Mouse (Mus musculus): ENCODE measurements around the gene Slc38a4. TPM values are rescaled to one million over a fixed set of nuclear protein-coding genes. Genes with fewer than 3 reads are reported as not detected.

Gene Slc38a4
- polyA plus RNA-seq, 2 experiments, result 24.4 to 52.7 TPM

- H3K36me3 ChIP-seq (replicated peaks; ENCODE audit: control insufficient read depth, insufficient read depth, low read depth), result no peaks in the 10 kb centered on the region
- peaks cover 0 to 11% of the 10 kb centered on the region in 2 experiments; a peak in 2 of 4 replicates for H3K4me1 ChIP-seq (replicated peaks; ENCODE audit: control insufficient read depth in 2 of 2, insufficient read depth in 2 of 2, low read length in 1 of 2)
- ATAC-seq (ENCODE audit: insufficient read depth), result no peak
- H3K4me2 ChIP-seq (ENCODE audit: low read depth), result no peak overlapping the region
- TF ChIP-seq EP300 (IDR thresholded peaks at IDR 0.05; ENCODE audit: low read depth), result no peak
- TF ChIP-seq CTCF (IDR thresholded peaks at IDR 0.05; ENCODE audit: low read depth), result no peak
- H3K9ac ChIP-seq (replicated peaks), result no peak overlapping the region
- H3K27me3 ChIP-seq (ENCODE audit: control insufficient read depth, insufficient read depth, low read length), result peaks cover 7% of the 10 kb centered on the region
- no peak overlapping the region for H3K27ac ChIP-seq
- H3K9me3 ChIP-seq (ENCODE audit: control insufficient read depth, low read length), result no peaks in the 10 kb centered on the region; the same call in 1 of the 2 replicates
- DNase-seq (ENCODE audit: low read depth in 3 of 3, low spot score in 3 of 3), result no peak
- 63% methylated on average over 10 of the region's 10 CpGs for WGBS (ENCODE audit: insufficient replicate concordance)
- no peak overlapping the region for H3K4me3 ChIP-seq (ENCODE audit: insufficient read depth in 1 of 2, low read depth in 2 of 2, low read length in 2 of 2)
These were observed 5.7 kb downstream of the Slc38a4 start for GRCm38 (mm10) chr15:97050011-97050410.

- WGBS (ENCODE audit: insufficient replicate concordance), result 62% methylated on average over 11 of the region's 11 CpGs
- TF ChIP-seq CTCF (IDR thresholded peaks at IDR 0.05; ENCODE audit: low read depth), result no peak
- no peak for TF ChIP-seq EP300 (IDR thresholded peaks at IDR 0.05; ENCODE audit: low read depth)
- Histone ChIP-seq H3K4me3 (ENCODE audit: insufficient read depth in 1 of 2, low read depth in 2 of 2, low read length in 2 of 2) (no peak overlapping the region), H3K4me2 (ENCODE audit: low read depth) (no peak overlapping the region), H3K36me3 (replicated peaks; ENCODE audit: control insufficient read depth, insufficient read depth, low read depth) (no peaks in the 10 kb centered on the region), H3K9me3 (ENCODE audit: control insufficient read depth, low read length) (no peaks in the 10 kb centered on the region), H3K9ac (replicated peaks) (no peak overlapping the region), H3K27ac (no peak overlapping the region), H3K27me3 (ENCODE audit: control insufficient read depth, insufficient read depth, low read length) (peaks cover under 1% of the 10 kb centered on the region), H3K4me1 (replicated peaks; ENCODE audit: control insufficient read depth in 2 of 2, insufficient read depth in 2 of 2, low read length in 1 of 2) (peaks cover 0 to 11% of the 10 kb centered on the region in 2 experiments; a peak in 2 of 4 replicates)
- no peak for ATAC-seq (ENCODE audit: insufficient read depth)
- no peak for DNase-seq (ENCODE audit: low read depth in 3 of 3, low spot score in 3 of 3)
These were observed 6.4 kb downstream of the Slc38a4 start for GRCm38 (mm10) chr15:97049281-97049841.

- peaks cover 0 to 13% of the 10 kb centered on the region in 2 experiments; a peak in 2 of 4 replicates for H3K4me1 ChIP-seq (replicated peaks; ENCODE audit: control insufficient read depth in 2 of 2, insufficient read depth in 2 of 2, low read length in 1 of 2)
- H3K27ac ChIP-seq, result no peak overlapping the region
- H3K4me2 ChIP-seq (ENCODE audit: low read depth), result no peak overlapping the region
- no peak overlapping the region for H3K4me3 ChIP-seq (ENCODE audit: insufficient read depth in 1 of 2, low read depth in 2 of 2, low read length in 2 of 2)
- TF ChIP-seq EP300 (IDR thresholded peaks at IDR 0.05; ENCODE audit: low read depth) (no peak), CTCF (IDR thresholded peaks at IDR 0.05; ENCODE audit: low read depth) (no peak)
- WGBS (ENCODE audit: insufficient replicate concordance), result 52% methylated on average over 5 of the region's 5 CpGs
- H3K9ac ChIP-seq (replicated peaks), result no peak overlapping the region
- no peak for DNase-seq (ENCODE audit: low read depth in 3 of 3, low spot score in 3 of 3)
- H3K27me3 ChIP-seq (ENCODE audit: control insufficient read depth, insufficient read depth, low read length), result no peaks in the 10 kb centered on the region
- ATAC-seq (ENCODE audit: insufficient read depth), result no peak
- H3K9me3 ChIP-seq (ENCODE audit: control insufficient read depth, low read length), result no peaks in the 10 kb centered on the region
- H3K36me3 ChIP-seq (replicated peaks; ENCODE audit: control insufficient read depth, insufficient read depth, low read depth), result no peaks in the 10 kb centered on the region
These were observed 7.5 kb downstream of the Slc38a4 start for GRCm38 (mm10) chr15:97048267-97048666.

GRCm38 (mm10) chr15:97043921-97044320 lies 11.8 kb downstream of the Slc38a4 start:
- ATAC-seq (ENCODE audit: insufficient read depth) (no peak), DNase-seq (ENCODE audit: low read depth in 3 of 3, low spot score in 3 of 3) (no peak)
- H3K9me3 ChIP-seq (ENCODE audit: control insufficient read depth, low read length), result no peaks in the 10 kb centered on the region
- no peak overlapping the region for H3K4me3 ChIP-seq (ENCODE audit: insufficient read depth in 1 of 2, low read depth in 2 of 2, low read length in 2 of 2)
- H3K4me1 ChIP-seq (replicated peaks; ENCODE audit: control insufficient read depth in 2 of 2, insufficient read depth in 2 of 2, low read length in 1 of 2), result peaks cover 0 to 17% of the 10 kb centered on the region in 2 experiments; a peak in 2 of 4 replicates
- no peak overlapping the region for H3K27ac ChIP-seq
- no peak overlapping the region for H3K9ac ChIP-seq (replicated peaks)
- WGBS (ENCODE audit: insufficient replicate concordance), result 84% methylated on average over 13 of the region's 13 CpGs
- no peak overlapping the region for H3K4me2 ChIP-seq (ENCODE audit: low read depth)
- TF ChIP-seq EP300 (IDR thresholded peaks at IDR 0.05; ENCODE audit: low read depth), result no peak
- no peak for TF ChIP-seq CTCF (IDR thresholded peaks at IDR 0.05; ENCODE audit: low read depth)
- no peaks in the 10 kb centered on the region for H3K27me3 ChIP-seq (ENCODE audit: control insufficient read depth, insufficient read depth, low read length)
- H3K36me3 ChIP-seq (replicated peaks; ENCODE audit: control insufficient read depth, insufficient read depth, low read depth), result no peaks in the 10 kb centered on the region

GRCm38 (mm10) chr15:97042001-97042491 lies 13.7 kb downstream of the Slc38a4 start:
- no peak for TF ChIP-seq EP300 (IDR thresholded peaks at IDR 0.05; ENCODE audit: low read depth)
- no peak for TF ChIP-seq CTCF (IDR thresholded peaks at IDR 0.05; ENCODE audit: low read depth)
- Histone ChIP-seq H3K9me3 (ENCODE audit: control insufficient read depth, low read length) (no peaks in the 10 kb centered on the region), H3K4me2 (ENCODE audit: low read depth) (no peak overlapping the region), H3K4me3 (ENCODE audit: insufficient read depth in 1 of 2, low read depth in 2 of 2, low read length in 2 of 2) (no peak overlapping the region), H3K27ac (no peak overlapping the region), H3K9ac (replicated peaks) (no peak overlapping the region), H3K27me3 (ENCODE audit: control insufficient read depth, insufficient read depth, low read length) (no peaks in the 10 kb centered on the region), H3K36me3 (replicated peaks; ENCODE audit: control insufficient read depth, insufficient read depth, low read depth) (no peaks in the 10 kb centered on the region), H3K4me1 (replicated peaks; ENCODE audit: control insufficient read depth in 2 of 2, insufficient read depth in 2 of 2, low read length in 1 of 2) (peaks cover 0 to 10% of the 10 kb centered on the region in 2 experiments; a peak in 1 of 4 replicates)
- DNase-seq (ENCODE audit: low read depth in 3 of 3, low spot score in 3 of 3) (no peak), ATAC-seq (ENCODE audit: insufficient read depth) (no peak)
- WGBS (ENCODE audit: insufficient replicate concordance), result 63% methylated on average over 7 of the region's 7 CpGs

All from liver, embryonic 14.5 days (tissue).